Mouse (Mus musculus): Measurements from ENCODE around the gene Lrrc39. TPM values are rescaled to one million over a fixed set of nuclear protein-coding genes. Genes with fewer than 3 reads are reported as not detected.

The Lrrc39 gene
- 0.47 TPM for polyA plus RNA-seq (2015; fragmentation: Illumina TruSeq; extraction: RNeasy Lipid Tissue Mini Kit (QIAGEN cat#74804); ENCODE audit: insufficient read depth, low replicate concordance)

GRCm38 (mm10) chr3:116562408-116563094, at the start of gene Lrrc39:
Gene Lrrc39 (plus strand): TSS chr3:116562973.

GRCm38 (mm10) chr3:116594728-116595602, 32.2 kb downstream of the Lrrc39 start, which contains the start of gene Sass6:
Gene Sass6 (plus strand): TSS chr3:116594982.

GRCm38 (mm10) chr3:116614295-116614892, 51.6 kb downstream of the Lrrc39 start, which contains the start of gene Trmt13:
Gene Trmt13 (minus strand): TSS chr3:116614587.

Other genes with a start within 250 kb of the Lrrc39 start
- 19.9 TPM for gene Cdc14a, start 138.9 kb upstream of the Lrrc39 start, polyA plus RNA-seq (2015; fragmentation: Illumina TruSeq; extraction: RNeasy Lipid Tissue Mini Kit (QIAGEN cat#74804); ENCODE audit: insufficient read depth, low replicate concordance)
- gene Rtca, start 54.8 kb upstream of the Lrrc39 start, polyA plus RNA-seq (2015; fragmentation: Illumina TruSeq; extraction: RNeasy Lipid Tissue Mini Kit (QIAGEN cat#74804); ENCODE audit: insufficient read depth, low replicate concordance), result 29.3 TPM
- 22.3 TPM for gene Dbt, start 49.9 kb upstream of the Lrrc39 start, polyA plus RNA-seq (2015; fragmentation: Illumina TruSeq; extraction: RNeasy Lipid Tissue Mini Kit (QIAGEN cat#74804); ENCODE audit: insufficient read depth, low replicate concordance)
- 16.3 TPM for gene Sass6, start 32.0 kb downstream of the Lrrc39 start, polyA plus RNA-seq (2015; fragmentation: Illumina TruSeq; extraction: RNeasy Lipid Tissue Mini Kit (QIAGEN cat#74804); ENCODE audit: insufficient read depth, low replicate concordance)
- gene Trmt13, start 51.6 kb downstream of the Lrrc39 start, polyA plus RNA-seq (2015; fragmentation: Illumina TruSeq; extraction: RNeasy Lipid Tissue Mini Kit (QIAGEN cat#74804); ENCODE audit: insufficient read depth, low replicate concordance), result 48.9 TPM
- gene Mfsd14a, start 99.7 kb downstream of the Lrrc39 start, polyA plus RNA-seq (2015; fragmentation: Illumina TruSeq; extraction: RNeasy Lipid Tissue Mini Kit (QIAGEN cat#74804); ENCODE audit: insufficient read depth, low replicate concordance), result 82.0 TPM
- not detected for gene Gm43191, start 118.3 kb downstream of the Lrrc39 start, polyA plus RNA-seq (2015; fragmentation: Illumina TruSeq; extraction: RNeasy Lipid Tissue Mini Kit (QIAGEN cat#74804); ENCODE audit: insufficient read depth, low replicate concordance)
- gene Slc35a3, start 149.9 kb downstream of the Lrrc39 start, polyA plus RNA-seq (2015; fragmentation: Illumina TruSeq; extraction: RNeasy Lipid Tissue Mini Kit (QIAGEN cat#74804); ENCODE audit: insufficient read depth, low replicate concordance), result 45.2 TPM
- 11.2 TPM for gene Agl, start 245.2 kb downstream of the Lrrc39 start, polyA plus RNA-seq (2015; fragmentation: Illumina TruSeq; extraction: RNeasy Lipid Tissue Mini Kit (QIAGEN cat#74804); ENCODE audit: insufficient read depth, low replicate concordance)

All from spleen, adult 10 weeks (tissue).